Mouse (Mus musculus) liver, adult 2 months (tissue): ENCODE results near the gene Gucy1a1. TPM values are rescaled to one million over a fixed set of nuclear protein-coding genes. Genes with fewer than 3 reads are reported as not detected.

Experiments used
- DNase-seq: peaks from one replicate; pipeline ENCODE4 v3.0.0-alpha.2; 2011; ENCODE audit warnings: low read depth, low spot score; ENCODE audit errors: extremely low read depth
- H3K27ac ChIP-seq: fragments of 200-500 bp; replicated peaks from 2 replicates; pipeline ENCODE4 v1.5.1; 2012; ENCODE audit warnings: low read depth, mild to moderate bottlenecking, control low read depth, inconsistent platforms, low read length; ENCODE audit not compliant: insufficient read depth
- H3K27me3 ChIP-seq: fragments of 200-500 bp; 2 replicates; pipeline ENCODE4 v1.6.1; 2012; ENCODE audit warnings: mild to moderate bottlenecking, moderate library complexity, low read length, inconsistent platforms; ENCODE audit not compliant: control insufficient read depth, insufficient read depth
- H3K36me3 ChIP-seq: fragments of 200-500 bp; 2 replicates; pipeline ENCODE4 v1.6.1; 2012; ENCODE audit warnings: low read length, inconsistent platforms; ENCODE audit not compliant: control insufficient read depth, insufficient read depth
- H3K4me1 ChIP-seq: fragments of 200-500 bp; 2 replicates; pipeline ENCODE4 v1.6.1; 2011; ENCODE audit warnings: low read length; ENCODE audit not compliant: control insufficient read depth, insufficient read depth
- H3K4me3 ChIP-seq: fragments of 200-500 bp; 2 replicates; pipeline ENCODE4 v1.5.1; 2011; ENCODE audit warnings: low read depth, mild to moderate bottlenecking, control low read depth, low read length, moderate library complexity; ENCODE audit not compliant: insufficient read depth
- H3K79me2 ChIP-seq: fragments of 200-500 bp; 2 replicates; pipeline ENCODE4 v1.6.1; 2012; ENCODE audit warnings: inconsistent platforms, mild to moderate bottlenecking, low read length, moderate library complexity; ENCODE audit not compliant: control insufficient read depth, insufficient read depth
- H3K9ac ChIP-seq: fragments of 200-500 bp; 2 replicates; pipeline ENCODE4 v1.6.1; 2012; ENCODE audit warnings: low read depth, mild to moderate bottlenecking, control low read depth, inconsistent platforms, low read length
- CTCF ChIP-seq: fragments of 200-500 bp; IDR thresholded peaks from 2 replicates; pipeline ENCODE4 v1.5.1; 2011; ENCODE audit warnings: low read depth, low read length, control low read depth
- POLR2A ChIP-seq: fragments of 200-500 bp; IDR thresholded peaks from 2 replicates; pipeline ENCODE4 v1.6.1; 2011; ENCODE audit warnings: low read length, control low read depth; ENCODE audit not compliant: insufficient read depth; ENCODE audit errors: extremely low read depth
- WGBS: fragments of 180-500 bp; shearing (Covaris S2); methylation state at CpG from one replicate; pipeline ENCODE4 v1.1.7; 2018; 5-methylcytosine and 5-hydroxymethylcytosine counted together
- polyA plus RNA-seq: library from polyadenylated mRNA; depleted of rRNA; stranded (reverse); fragments of >200 nt; gene quantifications from 2 replicates; pipeline ENCODE4 v1.2.3, GENCODE M21; 2012; rRNA removed
- total RNA-seq: library from RNA; depleted of rRNA; stranded (reverse); fragments of >200 nt; gene quantifications from 2 replicates; pipeline ENCODE4 v1.2.3, GENCODE M21; 2014; rRNA removed

Gene Gucy1a1
- 4.6 and 5.9 TPM in 2 replicates for total RNA-seq
- 1.4 and 2.7 TPM in 2 replicates for polyA plus RNA-seq

GRCm38 (mm10) chr3:82145126-82145901 lies at the start of gene Gucy1a1:
Gucy1a1 (minus strand) TSS chr3:82145789.
- Histone ChIP-seq H3K4me3 (peak within 1 kb of the TSS; percentile 65), H3K27ac (peak within 1 kb of the TSS; percentile 50; the same call in 1 of the 2 replicates), H3K4me1 (no peaks in the 10 kb centered on the region), H3K27me3 (peaks cover 8% of the 10 kb centered on the region; the same call in 1 of the 2 replicates), H3K9ac (peak within 1 kb of the TSS; percentile 68), H3K79me2 (no peaks in the 10 kb centered on the region), H3K36me3 (no peaks in the 10 kb centered on the region)
- TF ChIP-seq POLR2A (0 out of 2 replicates have a peak, but pooled peaks have one; percentile 11), CTCF (no peak)
- 5% methylated on average over 36 of the region's 36 CpGs for WGBS
- peak; percentile 7 for DNase-seq

GRCm38 (mm10) chr3:82191559-82192245 lies 46.1 kb upstream of the Gucy1a1 start:
- Histone ChIP-seq H3K27ac (no peak overlapping the region), H3K4me3 (no peak overlapping the region), H3K79me2 (no peaks in the 10 kb centered on the region), H3K9ac (no peak overlapping the region), H3K27me3 (no peaks in the 10 kb centered on the region), H3K36me3 (no peaks in the 10 kb centered on the region), H3K4me1 (no peaks in the 10 kb centered on the region)
- 46% methylated on average over 1 of the region's 1 CpGs for WGBS
- TF ChIP-seq CTCF (no peak), POLR2A (no peak)
- no peak for DNase-seq

GRCm38 (mm10) chr3:82185626-82186025 lies 40.0 kb upstream of the Gucy1a1 start:
- no peak for TF ChIP-seq CTCF
- no peak for TF ChIP-seq POLR2A
- Histone ChIP-seq H3K4me3 (no peak overlapping the region), H3K79me2 (no peaks in the 10 kb centered on the region), H3K27me3 (no peaks in the 10 kb centered on the region), H3K27ac (no peak overlapping the region), H3K9ac (no peak overlapping the region), H3K4me1 (no peaks in the 10 kb centered on the region), H3K36me3 (no peaks in the 10 kb centered on the region)
- 80% methylated on average over 9 of the region's 9 CpGs for WGBS
- no peak for DNase-seq

GRCm38 (mm10) chr3:82181500-82181899 lies 35.9 kb upstream of the Gucy1a1 start:
- Histone ChIP-seq H3K27ac (no peak overlapping the region), H3K4me1 (no peaks in the 10 kb centered on the region), H3K36me3 (no peaks in the 10 kb centered on the region), H3K4me3 (no peak overlapping the region), H3K27me3 (no peaks in the 10 kb centered on the region), H3K9ac (no peak overlapping the region), H3K79me2 (no peaks in the 10 kb centered on the region)
- no peak for DNase-seq
- TF ChIP-seq CTCF (no peak), POLR2A (no peak)

GRCm38 (mm10) chr3:82180253-82180652 lies 34.7 kb upstream of the Gucy1a1 start:
- no peak for TF ChIP-seq POLR2A
- TF ChIP-seq CTCF: no peak
- WGBS: 60% methylated on average over 3 of the region's 3 CpGs
- H3K36me3 ChIP-seq: no peaks in the 10 kb centered on the region
- no peaks in the 10 kb centered on the region for H3K79me2 ChIP-seq
- H3K4me1 ChIP-seq: no peaks in the 10 kb centered on the region; the same call in 1 of the 2 replicates
- DNase-seq: peak; percentile 52
- H3K9ac ChIP-seq: no peak overlapping the region
- H3K4me3 ChIP-seq: no peak overlapping the region
- H3K27me3 ChIP-seq: no peaks in the 10 kb centered on the region
- 0 out of 2 replicates have a peak overlapping the region, but pooled peaks have one; percentile 24 for H3K27ac ChIP-seq
